Mouse (Mus musculus) urinary bladder, postnatal 36 days (tissue): Measurements from ENCODE around the gene Nr3c2.

Experiments used
- DNase-seq, 2 experiments: peaks; one replicate each; pipeline ENCODE4 v3.0.0; 2022; ENCODE audit warnings: low spot score in 2 of 2, mixed read lengths in 1 of 2

Gene Nr3c2

DNA sequence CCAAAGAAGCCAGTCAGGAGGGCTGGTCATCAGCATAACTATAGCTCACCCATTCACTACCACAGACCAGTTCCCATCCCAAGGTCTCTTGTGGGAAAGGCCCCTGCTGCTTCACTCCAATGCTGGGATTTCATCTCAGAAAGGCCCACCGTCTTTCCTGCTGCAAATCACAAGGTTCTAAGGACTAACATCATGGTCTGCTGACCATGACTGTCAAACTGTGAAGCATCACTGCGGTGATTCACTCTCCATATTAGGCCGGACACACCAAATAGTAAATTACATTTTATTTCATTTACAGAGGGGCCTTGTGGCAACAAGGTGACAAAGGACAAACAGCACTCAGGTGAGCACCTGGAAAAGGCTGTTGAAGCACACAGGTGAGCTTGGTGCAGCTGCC is 350.9 kb downstream of the Nr3c2 start:
- no peak for DNase-seq

DNA sequence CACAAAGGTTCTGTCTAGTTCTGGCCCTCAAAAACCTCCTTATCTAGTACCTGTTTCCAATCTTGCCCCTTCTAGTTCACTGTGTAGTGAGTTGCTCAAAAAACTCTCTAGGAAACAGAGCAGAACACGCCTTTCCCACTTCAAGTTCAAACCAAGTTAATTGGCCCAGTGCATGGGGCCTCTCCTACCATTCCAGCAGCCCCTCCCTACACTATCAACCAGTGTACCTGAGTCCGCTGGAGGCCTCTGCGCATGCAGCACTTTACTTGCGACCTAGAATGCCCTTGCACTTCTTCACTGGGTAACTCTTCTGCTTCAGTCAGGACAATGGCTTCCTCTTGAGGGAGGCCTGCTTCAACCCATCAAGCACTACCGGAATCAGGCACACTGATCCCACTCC is 351.9 kb downstream of the Nr3c2 start:
- no peak for DNase-seq

DNA sequence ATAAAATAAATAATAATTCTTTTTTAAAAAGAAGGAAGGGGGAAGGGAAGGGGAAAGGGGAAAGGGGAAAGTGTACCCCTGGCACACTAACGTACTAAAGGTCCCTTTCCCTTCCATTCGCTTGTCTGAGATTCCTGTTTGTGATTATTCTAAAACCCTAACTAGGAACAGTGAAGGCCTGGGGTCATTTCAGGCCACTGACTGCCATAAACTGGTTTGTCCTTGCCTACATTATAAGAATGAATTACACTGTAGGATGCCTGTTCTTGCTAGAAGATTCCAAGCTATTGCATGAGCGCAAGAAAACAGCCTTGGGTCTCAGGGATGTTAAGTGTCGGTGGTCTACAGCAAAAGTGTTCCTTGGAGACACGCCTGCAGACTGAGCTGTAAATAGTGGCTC is 355.2 kb downstream of the Nr3c2 start:
- DNase-seq: no peak

DNA sequence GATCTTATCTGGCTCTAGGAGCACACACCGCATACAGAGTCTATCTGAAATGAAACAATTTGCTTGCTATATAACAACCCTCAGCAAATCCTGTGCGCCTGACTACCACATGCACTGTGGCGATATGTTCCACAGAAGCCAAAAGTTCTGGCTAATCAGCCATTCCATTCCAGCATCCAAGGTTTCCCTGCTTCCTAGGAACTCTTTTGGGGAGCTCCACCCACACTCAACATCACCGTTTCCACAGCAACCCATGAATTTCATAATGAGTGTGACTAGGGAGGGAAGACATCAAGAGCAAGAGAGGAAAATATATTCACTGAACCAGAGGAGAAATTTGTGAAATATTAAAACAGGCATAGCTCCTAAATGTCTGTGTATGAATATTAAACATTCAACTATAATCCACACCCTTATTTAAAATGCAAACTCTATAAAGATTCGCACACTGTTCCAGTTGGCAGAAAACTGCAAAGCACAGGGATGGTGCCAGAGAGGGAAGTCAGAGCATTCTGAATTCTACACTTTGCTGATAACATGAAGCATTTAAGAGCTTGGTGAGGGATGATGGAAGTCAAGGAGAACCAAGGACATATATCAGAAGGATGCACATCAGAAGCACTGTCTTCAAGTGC is 357.3 kb downstream of the Nr3c2 start:
- DNase-seq: no peak

DNA sequence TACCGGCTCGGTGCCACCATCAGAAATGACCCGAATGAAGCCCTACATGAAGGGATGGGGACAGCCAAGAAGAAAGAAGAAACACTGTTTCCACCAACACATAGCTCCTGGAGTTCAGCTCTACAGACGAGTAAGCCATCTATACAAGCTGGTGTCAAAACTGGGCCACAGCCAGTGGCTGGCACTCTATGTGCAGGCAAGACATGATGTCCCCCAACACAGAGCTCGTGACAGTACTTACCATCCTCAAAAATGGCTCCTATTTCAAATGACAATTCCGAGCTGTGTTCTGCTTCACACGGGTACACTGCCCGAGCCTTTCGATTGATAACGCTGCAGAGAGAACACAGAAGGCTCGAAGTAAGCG is 357.8 kb downstream of the Nr3c2 start:
- DNase-seq: no peak

DNA sequence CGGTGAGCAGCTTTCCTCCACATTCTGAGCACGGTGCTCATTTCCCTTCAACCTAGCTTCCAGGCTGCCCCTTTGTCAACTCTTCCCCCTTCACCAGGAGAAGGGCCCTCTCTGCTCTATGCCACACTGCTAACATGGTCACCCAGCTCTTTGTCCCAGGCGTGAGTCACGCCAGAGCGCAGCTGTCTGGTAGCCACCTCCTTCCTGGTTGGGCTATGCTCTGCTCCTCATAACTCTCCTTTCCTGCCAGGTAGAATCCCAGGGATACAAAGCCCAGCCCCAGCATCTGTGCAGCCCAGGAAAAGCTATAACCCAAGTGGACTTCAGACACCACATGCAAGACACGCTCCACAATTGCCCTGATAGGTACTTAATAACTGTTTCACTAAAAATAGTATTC is 362.0 kb downstream of the Nr3c2 start:
- no peak for DNase-seq

DNA sequence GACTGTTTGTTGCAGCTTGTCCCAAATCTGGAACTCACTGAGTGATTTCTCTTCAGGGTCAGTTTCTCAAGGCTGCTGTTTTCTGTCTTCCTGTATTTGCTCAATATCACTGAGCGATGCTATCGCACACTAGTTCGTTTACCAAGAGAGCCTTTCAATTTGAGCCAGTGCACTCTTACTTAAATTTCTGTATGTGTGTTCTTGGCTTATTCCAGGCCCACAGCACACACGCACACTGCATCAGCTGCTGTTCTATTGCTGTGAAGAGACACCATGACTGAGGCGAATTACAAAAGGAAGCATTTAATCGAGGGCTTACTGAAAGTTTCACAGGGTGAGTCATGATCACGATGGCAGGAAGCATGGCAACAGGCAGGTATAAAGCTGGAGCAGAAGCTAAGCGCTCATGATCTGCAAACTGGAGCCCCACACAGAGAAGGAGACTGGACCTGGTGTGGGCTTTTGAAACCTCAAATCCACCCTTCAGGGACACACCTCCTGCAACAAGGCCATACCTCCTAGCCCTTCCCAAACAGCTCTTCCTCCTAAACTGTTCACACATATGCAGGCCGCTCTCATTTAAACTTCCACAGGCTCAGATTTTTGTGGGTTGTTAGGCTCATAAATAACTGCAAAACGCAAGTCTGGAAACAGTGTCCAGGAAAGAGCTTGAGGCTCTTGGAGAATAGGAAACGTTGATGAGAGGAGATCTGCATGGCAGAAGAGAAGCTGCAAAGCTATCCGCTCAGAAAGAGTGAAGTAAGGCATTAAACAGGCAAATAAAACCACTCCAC is 363.2 kb downstream of the Nr3c2 start:
- peak in 1 of 2 experiments; percentile 15 for DNase-seq

DNA sequence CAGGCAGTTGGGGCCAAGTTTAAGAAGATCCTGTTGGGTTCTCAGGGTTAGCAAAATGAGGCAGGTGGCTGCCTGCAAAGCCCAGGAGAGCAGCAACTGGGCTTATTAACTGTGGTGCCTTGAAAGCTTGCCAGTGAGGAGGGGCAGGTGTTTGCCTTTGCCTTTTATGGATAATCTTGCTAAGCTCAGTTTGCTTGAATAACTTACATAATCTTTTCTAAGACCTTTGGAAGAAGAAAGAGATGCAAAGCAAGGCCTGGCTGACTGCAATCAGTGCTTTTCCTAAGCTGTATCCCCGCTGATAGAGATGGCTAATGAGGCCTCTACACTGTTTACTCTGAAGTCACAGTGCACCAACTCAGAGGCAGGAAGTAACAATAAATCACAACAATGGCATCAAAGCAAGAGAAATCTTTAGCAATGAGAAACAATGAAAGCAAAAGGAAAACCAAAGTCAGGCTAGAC is 368.7 kb downstream of the Nr3c2 start:
- DNase-seq: no peak

DNA sequence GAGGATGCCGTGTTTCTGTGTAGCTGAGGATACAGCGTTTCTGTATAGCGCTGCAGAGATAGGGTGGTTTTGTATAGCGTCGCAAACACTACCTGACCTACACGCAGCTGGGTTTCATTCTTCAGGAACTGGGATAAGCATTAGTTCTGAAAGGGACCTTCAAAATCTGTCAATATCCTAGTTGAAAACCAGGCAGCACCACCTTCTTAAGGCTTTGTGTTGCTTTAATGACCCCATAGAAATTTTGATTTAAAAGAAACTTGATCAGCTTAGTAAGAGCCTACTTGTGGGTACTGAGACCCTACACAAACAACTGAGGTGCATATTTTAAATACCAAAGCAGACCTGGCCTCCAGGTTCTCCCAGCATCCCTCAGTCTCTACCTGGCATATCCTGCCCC is 372.9 kb downstream of the Nr3c2 start:
- DNase-seq: no peak

DNA sequence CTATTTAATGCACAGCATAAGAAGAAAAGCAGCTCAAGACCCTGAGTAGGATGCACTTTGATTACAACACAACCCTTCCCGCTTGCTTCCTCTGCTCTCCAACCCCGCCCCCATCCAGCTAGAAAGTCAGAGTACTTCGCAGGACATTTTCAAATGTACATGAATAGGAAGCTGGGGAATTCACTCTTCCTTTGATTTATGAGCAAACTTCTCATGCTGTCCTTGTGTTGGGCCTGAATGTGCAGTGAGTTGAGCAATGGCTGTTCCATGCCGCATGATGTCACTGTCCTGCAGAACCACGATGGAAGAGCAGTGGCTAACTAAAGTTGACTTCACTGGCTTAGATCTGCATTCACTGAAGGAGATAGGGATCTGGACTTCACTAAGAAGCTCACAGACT is 376.3 kb downstream of the Nr3c2 start:
- DNase-seq: no peak

DNA sequence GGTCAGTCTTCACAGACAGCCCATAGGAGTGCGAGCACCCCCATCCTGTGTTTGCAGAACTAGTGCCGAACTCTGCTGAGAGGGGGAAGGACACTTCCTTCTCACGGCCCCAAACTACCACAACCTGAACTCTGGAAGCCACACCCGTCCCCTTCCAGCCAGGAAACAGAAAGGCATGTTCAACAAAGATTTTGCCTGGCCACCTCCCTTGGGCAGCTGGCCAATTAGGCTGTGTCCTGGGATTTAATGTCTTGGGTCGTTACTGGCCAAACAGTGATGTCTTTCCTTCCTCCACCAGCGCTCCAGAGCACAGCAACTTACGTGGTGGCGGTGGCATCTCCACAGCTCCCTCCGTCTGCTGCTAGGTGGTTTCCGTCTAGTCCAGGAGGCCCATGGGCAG is 377.6 kb downstream of the Nr3c2 start:
- peak; percentile 14 to 52 for DNase-seq

DNA sequence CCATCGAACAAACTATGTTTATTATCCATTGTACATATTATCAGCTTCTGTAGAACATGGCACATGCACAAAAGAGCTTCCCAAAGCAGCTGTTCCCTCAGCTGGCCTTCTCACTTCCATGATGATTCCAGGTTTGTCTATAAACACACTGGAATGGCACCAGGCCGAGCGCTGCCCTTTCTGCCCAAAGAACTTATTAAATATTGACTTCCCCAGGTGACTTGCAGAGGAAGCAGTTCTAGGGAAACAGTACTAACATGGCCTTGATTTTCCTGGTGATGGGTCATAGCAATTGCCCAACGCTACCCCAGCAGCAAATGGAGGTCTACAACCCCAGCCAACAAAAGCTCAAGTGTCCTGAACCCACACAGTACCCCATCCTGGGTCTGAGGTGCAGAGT is 379.0 kb downstream of the Nr3c2 start:
- no peak for DNase-seq

DNA sequence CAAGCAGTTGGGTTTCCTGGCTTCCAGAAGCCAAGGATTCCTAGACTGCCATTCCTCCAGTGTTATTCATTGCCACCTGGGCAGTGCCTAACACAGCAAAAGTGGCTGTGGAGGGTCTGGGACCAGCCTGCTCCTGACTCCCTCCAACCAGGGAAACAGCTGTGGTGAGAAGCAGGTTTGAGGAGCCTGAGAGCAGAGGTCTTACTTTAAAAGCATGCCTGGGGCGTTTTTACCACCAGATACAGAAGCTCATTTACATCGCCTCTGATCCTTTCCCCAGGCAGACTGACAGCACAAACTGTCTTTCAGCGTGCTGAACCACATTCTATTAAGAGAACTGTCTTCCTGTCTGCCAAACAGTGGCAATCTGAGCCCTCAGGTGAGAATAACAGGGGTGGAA is 380.7 kb downstream of the Nr3c2 start:
- DNase-seq: no peak

DNA sequence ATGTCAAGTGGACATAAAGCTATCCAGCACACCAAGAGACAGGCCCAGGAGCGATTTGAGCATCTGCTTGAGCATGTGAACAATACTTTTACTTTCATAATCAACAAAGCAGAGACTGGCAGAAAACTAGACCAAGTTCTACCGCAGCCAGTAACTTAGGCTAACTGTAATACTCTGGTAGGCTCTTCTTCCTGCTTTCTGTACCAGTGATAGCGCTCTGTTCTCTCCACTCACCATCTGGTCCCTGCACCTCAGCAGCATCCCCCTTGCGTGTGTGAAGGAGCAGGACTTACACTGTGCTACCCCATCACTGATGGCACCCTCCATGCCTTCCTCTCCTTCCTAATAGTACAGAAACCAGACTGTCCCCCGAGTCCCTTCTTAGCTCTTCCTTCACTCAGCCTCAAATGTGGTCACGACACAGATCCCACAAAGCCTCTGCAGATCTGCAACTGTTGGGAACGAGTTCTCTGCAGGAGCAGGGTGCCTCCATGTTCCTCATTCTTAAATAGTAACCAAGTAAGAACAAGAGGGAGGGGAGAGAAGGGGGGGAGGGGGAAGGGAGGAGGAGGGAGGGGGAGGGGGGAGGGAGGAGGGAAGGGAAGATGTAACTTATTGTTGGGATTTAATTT is 383.5 kb downstream of the Nr3c2 start:
- DNase-seq: no peak

DNA sequence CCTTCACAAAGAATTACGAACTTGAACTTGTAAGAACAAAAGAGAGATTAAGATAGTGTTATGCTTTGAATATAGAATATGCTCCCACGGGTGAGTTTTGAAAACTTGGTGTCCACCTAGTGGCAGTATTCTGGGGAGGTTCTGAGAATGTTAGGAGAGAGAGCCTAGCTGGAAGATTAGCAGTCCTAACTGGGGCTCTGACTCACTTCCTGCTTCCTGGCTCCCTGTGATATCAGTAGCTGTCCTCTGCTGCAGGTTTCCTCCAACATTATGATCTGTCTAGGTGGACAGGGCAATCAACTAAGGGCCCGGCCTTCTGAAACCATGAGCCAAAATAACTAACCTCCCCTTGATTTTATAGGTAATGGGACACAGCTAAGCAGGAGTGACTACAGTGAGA is 385.2 kb downstream of the Nr3c2 start:
- no peak for DNase-seq

DNA sequence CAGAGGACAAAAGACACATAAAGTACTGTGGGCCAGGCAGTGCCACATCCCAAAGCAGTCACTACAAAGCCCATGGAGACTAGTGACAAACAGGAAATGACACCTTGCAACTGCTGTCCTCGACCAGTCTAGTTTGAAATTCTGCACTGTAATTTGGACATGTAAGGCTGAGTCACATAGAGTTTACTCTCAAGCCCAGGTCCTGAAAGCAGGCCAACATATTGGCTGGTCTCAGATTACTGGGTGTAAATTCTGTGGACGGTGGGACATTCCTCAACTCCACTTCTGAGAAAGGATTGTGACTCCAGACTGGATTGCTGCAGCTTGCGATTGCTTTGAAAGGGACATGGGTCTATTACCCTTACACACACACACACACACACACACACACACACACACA is 388.8 kb downstream of the Nr3c2 start:
- DNase-seq: no peak

DNA sequence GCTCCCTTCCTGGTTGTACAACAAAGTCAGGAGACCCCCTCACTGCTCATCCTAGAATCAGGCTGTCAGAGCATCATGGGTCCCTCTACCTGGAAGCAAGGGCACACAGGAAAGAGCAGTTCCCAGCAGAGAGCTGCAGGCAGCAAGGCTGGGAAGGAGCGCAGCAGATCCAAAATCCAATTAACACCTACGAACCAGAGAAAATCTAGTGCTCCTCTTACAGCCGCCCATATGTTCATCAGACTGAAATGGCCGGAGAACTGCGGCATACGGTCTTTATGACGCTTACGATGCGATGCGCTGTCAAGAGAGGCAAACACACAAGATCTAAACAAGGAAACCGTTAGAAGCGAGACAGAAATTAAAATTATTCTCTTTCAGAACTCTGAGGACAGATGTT is 389.2 kb downstream of the Nr3c2 start:
- no peak for DNase-seq

DNA sequence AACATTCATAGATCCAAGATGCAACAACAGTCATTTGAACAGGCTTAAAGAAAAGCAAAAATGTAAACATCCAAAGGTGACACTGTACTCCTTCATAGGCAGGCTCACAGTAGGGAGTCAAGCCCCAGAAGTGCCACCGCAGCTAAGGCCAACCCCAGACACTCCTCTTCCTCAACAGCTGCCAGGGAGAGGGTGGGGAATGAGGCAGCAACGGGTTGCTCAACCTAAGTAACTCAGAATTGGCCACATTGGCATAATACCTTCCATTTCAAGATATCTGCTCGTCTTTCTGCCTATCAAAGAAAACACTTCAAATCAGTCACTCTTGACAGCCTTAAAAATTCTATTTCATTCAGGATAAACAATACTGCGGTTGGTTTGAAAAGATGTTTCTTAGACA is 392.9 kb downstream of the Nr3c2 start:
- no peak for DNase-seq

DNA sequence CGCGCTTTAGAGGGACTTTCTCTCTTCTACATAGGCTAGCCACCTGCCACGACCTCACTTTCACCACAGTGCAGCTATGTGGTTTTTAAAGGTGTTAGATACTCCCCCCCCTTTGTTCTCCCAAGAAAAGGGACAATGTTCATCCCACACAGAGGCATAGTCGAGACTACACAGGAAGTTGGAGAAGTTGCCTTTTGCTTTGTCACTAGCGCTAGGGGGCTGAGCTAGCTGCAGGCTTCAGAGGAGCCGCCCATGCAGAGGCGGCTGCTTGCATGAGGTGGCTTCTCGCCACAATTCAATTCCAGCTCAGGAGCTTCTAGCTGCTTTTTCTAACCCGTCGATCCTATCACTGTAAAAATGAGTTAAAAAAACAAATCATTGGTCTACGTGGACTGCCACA is 393.4 kb downstream of the Nr3c2 start:
- no peak for DNase-seq

DNA sequence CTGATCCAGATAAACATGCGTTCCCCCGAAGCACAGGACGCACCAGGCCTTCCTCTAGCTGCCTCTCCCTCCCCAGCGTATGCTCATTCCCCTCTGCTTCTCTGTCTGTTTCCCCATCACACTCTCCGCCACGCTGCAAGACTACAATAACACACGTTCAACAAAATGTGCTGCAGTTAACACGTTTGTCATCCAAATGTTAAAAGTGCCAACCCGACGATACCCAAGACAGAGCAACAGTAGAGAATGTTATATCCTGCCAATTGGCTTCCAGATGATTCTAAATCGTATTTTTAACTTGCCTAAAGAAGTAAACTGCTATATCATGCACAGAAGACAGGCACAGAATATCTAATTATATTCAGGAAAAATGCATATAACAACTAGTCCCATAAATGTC is 395.4 kb downstream of the Nr3c2 start:
- no peak for DNase-seq
